Mouse (Mus musculus): ENCODE measurements around the gene Gm49405.
A peak's percentile ranks its signal among the peaks of the same experiment; 100 is the strongest.
"Not testable (repeated sequence)": the region's sequence is repeated elsewhere in the genome, so short reads cannot be mapped to it uniquely, and the experiment has no call there.

Gene Gm49405

DNA sequence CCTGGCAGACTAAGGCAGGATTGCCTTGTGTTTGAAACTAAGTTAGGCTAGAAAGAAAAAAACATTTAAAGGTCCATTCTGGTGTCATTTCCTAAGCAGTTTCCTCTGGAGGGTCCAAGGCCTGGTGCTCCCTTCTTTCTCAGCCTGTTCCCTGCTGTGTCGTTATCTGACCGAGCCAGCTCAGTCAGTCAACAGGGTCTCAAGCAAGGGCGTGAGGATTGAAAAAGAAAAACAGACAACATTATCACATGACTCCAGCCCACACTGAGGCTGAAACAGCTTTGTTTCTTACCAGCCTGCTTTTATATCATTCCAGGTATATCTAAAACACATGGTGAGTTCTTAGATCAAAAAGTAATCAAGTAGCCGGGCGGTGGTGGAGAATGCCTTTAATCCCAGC, 15.2 kb downstream of the Gm49405 start:
- no peak for DNase-seq

DNA sequence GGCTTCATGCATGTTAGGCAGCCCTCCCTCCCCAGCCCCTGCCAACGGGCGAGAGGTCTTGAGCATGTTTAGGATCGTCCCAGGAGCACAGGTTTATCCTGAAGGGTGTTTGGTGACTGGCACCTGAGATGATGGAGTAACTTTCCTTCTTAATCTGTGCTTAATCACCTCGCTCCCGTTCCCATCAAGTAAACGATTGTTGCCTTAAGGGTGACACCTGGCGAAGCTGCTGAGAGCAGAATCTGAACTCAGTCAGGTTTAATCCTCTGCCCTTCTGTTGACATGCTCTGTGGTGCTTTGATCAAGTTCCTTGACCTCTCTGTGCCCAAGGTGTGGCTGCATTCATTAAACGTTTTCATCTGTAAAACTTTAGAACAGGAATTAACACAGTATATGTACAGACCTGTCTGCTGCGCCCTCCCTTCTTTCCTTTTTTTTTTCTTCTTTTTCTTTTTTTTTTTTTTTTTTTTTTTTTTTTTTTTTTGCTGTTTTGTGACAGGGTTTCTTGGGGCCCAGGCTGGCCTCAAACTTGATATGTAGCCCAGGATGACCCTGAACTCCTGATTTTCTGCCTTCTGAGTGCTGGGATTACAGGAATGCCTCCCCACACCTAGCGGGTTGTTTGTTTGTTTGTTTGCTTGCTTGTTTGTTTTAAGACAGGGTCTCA, 17.6 kb downstream of the Gm49405 start:
- no peak for DNase-seq

DNA sequence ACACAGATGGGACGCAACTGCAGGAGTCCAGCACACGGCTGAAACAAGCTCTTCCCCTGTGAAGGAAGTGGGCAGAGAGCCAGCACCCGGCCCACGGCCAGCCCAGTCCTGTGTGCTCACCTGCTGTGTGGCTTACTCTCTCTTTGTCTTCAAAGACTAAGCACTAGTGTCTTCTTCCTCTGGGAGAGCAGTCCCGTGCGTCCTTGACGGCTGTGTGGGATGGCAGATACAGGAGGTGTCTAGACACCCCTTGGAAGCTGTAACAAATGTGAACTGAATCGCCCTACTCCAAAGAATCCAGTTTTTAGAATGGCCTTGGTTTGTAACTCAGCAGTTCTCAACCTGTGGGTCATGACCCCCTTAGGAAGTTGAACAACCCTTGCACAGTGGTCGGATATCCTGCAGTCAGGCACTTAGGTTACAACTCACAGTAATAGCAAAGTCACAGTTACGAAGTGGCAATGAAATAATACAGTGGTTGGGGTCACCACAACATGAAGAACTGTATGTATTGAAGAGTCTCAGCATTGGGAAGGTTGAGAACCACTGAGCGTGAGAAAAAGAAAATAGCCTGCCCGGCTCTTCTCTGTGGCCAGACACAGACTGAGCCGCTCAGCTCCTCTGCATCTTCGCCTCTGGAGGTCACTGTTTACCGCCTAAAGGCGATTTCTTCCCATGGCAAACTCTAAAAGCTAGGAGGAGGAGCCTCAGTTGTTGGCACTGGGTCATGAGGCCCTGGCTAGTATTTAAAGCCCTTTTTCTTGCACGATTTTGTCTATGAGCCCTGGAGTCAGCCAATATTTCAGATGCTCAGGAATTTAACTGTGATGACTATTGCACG, 18.5 kb downstream of the Gm49405 start:
- peak; percentile 83 to 87 for DNase-seq

DNA sequence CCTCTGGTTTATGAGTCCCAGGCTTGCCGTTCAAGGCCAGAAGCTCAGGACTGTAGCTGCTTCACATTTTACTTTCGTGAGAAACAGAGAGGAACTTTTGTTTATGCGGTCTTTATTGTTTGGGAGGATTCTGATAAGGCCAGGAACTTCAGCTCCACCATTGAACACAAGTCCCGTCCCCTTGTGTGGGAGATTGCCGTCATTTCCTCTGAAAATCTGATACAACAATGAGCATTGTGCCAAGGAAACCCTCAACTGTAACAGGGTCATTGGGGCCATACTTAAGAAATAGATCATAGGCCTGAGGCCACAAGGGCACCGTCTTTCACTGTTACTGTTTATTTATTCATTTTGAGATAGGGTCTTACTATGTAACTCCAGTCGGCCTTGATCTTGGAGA, 22.8 kb downstream of the Gm49405 start:
- DNase-seq, result no peak

DNA sequence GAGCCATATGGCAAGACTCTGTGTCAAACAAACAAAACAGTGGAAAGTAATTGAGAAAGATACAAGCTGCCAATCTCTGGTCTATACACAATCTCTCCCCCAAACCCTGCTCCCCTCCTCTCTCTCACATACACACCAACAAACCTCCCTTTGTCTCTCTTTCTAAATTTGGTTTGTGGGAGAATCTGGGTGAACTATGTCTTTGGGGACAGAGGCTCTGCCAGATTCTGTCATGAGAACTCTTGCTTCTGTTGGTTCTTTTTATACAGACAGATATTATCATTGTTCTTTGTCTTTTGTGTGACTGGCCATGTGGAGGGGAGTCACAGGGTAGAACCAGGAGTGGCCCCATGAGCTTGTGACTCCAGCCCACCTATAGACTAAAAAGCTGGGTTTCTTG, 27.1 kb downstream of the Gm49405 start:
- no peak for DNase-seq

DNA sequence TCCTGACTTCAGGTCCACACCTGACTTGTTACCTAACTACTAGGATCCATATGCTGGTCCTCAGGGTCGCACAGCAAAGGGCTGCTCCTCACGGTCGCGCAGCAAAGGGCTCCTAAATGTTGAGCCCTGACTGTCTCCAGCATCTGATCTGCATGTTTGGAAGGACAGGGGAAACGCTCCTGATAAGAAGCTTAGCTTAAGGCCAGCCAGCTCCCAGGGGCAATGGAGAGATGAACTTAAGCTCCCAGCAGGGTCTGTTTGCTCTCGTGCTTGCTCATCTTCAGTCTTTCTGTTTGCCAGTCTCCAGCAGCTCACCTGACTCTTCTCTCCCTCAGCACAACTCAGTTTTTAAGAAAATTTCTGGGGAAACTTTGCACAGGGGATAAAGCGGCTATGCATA, 32.2 kb downstream of the Gm49405 start:
- DNase-seq, result no peak

DNA sequence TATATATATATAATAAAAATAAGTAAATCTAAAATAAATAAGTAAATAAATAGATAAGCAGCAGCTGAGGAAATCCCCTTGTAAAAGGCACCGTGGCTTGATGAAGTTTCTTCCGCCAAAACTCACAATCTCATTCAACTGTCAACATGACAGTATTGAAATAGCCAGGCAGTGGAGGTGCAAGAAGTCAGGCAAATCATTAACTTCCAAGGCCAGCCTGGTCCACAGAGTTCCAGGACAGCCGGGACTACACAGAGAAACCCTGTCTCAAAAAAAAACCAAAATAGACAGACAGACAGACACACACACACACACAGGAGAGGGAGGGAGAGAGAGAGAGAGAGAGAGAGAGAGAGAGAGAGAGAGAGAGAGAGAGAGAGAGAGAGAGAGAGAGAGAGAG, 32.9 kb downstream of the Gm49405 start:
- DNase-seq, result no peak

DNA sequence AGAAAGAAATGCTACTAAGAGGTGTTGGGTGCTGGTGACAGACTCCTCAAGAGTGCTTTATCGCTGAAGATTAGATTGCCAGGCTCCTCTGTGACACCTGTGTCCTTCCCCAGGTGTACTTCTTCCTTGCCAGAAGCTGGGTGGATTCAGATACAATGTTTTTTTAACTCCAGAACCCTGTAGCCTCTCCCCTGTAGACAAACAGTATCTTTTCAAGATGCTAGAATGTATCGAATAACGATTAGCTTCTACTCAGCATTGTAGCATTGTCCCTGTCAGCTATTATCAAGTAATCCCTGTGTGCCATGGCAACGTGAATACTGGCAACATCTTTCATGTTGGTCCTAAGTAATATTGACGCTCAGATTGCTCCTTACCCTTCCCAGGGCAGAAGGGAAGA, 33.3 kb downstream of the Gm49405 start:
- no peak for DNase-seq

DNA sequence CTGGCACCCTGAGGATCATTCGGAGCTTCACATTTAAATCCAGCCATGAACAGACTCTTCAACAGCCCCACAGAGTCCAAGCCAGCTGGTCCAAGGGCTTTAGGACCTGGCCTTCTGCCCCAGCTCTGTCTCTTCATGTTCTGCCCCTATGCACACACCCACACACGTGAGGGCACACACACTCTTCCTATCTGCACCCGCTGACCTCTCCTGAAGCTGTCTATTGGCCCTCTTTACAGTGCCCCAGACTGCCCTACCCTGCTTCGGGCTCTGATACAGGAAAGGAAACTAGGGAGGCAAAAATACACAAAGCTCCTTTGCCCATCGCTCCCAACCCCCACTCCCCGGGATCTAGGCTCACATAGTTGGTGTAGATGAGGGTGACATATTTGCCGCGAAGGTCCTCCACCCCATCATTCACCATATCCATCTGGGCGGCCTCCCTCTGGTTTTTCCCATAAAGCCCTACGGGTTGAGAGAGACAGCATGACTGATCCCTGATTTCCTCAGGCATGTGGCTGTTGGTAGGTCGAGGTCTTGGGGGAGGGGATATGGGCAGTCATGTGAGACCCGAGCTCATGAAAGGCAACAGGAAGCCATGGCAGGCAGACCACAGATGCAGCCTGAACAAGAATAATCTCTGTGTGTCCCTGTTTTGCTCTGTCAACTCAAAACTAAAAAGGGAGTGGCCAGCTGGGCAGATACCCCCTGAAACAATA, 36.1 kb downstream of the Gm49405 start:
- no peak for DNase-seq

DNA sequence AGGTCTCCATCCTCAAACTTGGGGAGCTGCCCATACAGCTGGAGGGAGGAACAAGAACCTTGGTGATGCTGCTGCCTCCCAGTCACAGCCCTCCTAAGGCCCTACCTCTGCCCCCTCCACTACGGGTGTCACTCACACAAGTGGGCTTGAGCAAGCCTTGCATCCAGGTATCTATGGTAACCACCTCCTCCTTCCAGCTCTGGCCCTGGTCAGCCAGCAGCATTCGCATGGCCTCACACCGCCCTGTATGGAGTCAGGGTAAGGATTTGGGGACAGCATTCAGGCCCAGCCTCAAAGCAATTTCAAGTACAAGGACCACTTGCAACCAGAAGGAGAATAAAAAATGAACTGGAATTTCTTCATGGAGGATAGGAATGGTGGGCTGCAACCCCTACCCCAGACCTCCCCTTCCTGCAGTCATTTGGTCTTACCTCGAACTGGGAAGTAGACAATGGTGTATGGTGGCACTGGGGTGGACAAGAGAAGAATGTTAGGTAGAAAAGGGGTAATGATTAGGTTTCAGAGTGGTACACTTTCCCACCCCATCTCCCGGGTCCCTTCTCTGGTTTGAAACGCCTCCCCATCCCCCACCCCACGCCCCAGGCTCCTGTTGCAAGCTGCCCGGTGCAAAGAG, 36.8 kb downstream of the Gm49405 start:
- not testable (repeated sequence) for DNase-seq

DNA sequence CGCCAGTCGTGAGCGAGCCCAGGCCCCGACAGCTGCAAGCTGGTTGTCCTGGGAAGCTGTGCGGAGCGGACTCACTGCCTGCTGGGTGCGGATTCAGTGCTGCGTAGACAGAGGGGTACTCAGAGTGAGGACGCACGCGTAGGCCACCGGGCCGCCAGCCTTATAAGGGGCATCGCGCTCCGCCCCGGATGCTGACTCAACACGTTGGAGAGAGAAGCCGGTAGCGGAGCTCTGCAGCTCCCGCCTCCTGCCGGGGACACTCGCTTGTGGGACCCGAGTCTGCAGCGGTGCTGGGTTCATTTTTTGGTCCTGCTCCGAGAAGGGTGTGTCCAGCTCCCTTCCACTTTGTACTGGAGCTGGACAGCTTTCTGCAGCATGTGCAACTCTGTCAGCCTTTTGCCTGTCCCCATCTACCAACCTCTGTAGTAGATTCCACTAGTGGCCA, 37.4 kb downstream of the Gm49405 start, which contains the start of gene Gstp1:
Gene Gstp1, minus strand, starts transcription at position 198 of the 445 bp plus-strand sequence.
- DNase-seq, result peak; percentile 74 to 80

DNA sequence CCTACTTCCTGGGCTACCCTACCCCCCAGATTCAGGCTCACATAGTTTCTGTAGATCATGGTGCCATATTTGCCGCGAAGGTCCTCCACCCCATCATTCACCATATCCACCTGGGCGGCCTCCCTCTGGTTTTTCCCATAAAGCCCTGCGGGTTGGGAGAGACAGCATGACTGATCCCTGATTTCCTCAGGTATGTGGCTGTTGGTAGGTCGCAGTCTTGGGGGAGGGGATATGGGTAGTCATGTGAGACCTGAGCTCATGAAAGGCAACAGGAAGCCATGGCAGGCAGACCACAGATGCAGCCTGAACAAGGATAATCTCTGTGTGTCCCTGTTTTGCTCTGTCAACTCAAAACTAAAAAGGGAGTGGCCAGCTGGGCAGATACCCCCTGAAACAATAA, 40.5 kb downstream of the Gm49405 start:
- not testable (repeated sequence) for DNase-seq

DNA sequence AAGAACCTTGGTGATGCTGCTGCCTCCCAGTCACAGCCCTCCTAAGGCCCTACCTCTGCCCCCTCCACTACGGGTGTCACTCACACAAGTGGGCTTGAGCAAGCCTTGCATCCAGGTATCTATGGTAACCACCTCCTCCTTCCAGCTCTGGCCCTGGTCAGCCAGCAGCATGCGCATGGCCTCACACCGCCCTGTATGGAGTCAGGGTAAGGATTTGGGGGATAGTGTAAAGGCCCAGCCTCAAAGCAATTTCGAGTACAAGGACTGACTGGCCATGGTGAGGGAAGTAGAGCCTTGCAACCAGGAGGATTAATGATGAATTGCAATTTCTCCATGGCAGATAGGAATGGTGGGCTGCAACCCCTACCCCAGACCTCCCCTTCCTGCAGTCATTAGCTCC, 41.1 kb downstream of the Gm49405 start:
- not testable (repeated sequence) for DNase-seq

DNA sequence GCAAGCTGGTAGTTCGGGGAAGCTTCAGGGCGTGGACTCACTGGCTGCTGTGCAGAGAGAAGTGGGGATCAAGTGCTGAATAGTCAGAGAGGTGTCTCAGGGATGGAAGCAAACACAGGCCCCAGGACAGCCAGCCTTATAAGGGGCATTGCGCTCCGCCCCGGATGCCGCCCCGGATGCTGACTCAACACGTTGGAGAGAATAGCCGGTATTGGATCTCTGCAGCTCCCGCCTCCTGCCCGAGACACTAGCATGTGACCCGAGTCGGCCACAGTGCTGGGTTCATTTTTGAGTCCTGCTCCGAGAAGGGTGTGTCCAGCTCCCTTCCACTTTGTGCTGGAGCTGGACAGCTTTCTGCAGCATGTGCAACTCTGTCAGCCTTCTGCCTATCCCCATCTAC, 41.7 kb downstream of the Gm49405 start:
- DNase-seq, result no peak

DNA sequence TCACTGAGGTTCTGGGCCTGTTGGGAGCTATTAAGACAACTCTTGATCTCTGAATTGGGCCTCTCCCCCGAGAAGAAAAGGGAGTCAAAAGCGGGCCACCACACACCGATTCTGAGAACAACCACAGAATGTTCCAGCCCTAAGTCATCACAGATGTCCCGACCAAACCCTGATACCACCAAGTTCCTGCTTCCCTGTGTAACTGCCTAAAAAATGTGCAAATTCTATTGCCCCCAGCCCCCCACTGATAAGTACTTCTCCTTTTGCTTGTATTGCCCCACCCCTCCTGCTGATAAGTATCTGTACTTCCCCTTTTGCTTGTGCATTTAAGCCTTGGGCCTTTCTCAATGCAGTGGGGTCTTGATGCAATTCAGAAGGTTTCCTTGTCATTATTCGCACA, 43.7 kb downstream of the Gm49405 start:
- DNase-seq, result not testable (repeated sequence)

DNA sequence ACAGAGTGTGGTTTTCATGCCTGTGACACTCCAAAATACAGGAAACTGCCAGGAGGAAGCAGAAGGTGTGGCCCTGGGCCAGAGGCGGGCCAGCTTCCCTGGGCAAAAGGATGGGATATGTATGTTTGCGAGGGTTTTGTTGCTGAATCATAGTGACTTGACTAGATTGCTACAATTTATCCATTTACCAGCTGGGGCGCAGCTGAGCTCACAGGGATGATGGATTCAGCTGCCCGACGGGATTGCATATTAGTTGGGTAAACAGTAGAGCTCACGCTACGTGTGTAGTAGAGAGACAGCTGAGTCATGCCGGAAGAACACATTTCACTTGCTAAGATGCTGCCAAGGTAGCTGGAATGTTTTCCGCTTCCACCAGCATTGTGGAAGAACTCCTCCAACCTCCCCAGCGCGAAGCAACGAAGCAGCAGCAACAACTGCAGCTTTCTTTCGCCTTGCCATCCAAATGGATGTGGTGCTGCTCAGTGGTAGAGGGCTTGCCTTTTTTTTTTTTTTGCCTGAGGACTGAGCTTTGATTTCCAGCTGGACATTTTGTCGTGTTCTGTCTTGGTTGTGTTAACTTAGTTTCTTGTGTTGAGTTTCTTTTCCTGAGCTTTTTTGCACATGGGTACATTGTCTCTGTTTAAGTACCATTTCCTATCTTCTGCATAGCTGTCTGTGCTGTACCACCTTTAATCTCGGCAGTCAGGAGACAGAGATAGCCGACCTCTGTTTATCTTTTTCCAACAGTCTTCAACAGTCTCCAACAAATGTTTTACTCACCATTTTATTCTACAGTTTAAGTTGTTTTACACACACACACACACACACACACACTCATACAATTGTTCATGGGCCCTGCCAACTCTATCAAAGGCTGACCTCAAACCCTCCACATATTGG, 45.8 kb downstream of the Gm49405 start, which contains the start of gene Gstp2:
Gene Gstp2, minus strand, starts transcription at position 58 of the 900 bp plus-strand sequence.
- DNase-seq, result peak; percentile 80 to 85

DNA sequence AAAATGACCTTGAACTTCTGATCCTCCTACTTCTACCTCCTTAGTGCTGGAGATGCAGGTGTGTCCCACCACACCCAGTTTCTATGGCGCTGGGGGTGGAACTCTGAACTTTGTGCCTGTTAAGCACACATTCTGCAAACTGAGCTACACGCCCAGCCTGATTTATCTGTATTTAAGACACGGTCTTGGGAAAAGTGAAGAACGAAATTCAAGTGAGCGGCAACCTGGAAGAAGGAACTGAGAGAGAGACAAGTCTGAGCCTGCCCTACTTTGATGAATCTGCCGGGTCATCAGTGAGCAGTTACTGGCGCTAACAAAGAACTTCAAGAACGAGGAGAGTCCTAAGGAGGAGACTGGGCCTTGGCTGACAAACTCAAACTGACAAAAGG, 46.4 kb downstream of the Gm49405 start:
- no peak for DNase-seq

DNA sequence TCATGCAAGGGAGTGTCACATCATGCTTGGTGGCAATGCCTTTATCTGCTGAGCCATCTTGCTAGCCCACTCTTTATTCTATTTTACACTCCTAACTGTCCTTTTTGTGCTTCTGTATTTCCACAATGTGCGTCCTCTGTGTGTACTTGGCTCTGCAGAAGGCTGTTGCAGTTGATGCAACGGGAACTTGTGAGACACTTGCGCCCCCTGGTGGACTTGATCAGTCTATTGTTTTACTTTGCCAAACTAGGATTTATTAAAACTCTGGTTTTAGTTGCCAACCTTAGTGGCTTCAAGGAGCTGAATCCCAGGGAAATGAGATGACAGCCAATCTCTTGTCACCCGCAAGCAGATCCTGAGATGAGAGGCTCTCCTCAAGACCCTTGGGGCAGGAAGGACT, 47.4 kb downstream of the Gm49405 start:
- DNase-seq, result peak; percentile 87 to 89

DNA sequence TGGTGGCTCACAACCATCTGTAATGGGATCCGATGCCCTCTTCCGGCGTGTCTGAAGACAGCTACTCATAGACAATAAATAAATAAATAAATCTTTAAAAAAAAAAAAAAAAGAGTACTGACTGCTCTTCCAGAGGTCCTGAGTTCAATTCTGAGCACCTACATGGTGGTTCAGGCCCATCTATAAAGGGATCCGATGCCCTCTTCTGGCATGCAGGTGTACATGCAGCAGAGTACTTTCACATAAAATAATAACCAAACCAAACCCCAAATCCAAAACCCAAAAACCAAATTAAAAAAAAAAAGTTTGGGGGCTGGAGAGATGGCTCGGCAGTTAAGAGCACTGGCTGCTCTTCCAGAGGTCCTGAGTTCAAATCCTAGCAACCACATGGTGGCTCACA, 48.6 kb downstream of the Gm49405 start:
- DNase-seq, result not testable (repeated sequence)

DNA sequence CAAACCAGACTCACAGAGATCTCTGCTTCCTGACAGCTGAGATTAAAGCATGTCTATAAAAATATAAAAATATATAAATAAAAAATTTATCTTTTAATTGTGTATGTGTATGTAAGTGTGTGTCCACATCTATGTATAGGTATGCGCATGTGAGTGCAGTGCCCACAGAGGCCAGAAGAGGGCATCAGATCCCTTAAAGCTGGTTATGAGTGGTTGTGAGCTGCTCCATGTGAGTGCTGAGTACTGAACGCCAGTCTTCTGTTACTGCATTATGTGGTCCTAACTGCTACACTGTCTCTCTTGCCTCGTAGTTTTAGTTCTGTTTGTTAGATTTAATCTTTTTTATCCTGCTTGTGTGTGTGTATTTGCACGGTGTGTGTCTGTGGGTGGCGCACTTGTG, 50.6 kb downstream of the Gm49405 start:
- DNase-seq, result no peak

DNA sequence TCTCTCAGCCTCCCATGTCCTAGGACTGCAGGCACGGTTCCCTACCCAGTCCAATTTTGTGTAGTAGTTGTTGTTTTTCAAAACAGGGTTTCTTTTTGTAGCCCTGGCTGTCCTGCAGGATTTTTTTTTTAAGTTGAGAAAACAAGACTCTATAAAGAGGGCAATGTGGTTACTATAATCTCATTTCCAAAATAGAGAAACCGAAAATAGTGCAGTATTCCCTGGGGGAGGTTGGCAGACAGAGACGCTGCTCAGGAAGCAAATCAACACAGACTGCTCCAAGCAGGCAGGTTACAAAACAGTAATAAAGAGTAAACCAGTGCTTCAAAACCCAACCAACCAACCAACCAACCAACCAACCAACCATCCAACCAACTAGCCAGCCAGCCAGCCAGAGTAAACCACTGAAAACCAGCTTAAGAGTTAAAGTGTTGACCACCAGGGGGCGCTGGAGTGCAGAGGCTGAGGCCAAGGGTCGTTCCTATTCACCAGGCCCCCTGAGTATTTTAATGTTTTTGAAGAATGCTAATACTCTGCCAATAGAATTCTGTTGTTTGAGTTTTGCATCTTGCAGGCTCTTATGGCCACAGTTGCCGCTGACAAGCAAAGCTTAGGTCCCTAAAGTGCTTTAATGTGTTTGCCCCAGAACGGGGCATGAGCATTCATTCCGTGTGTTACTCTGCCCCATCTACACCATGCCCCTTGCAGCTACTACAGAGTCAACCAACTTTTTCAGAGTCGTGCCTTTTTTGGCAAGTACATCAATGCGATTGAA, 51.5 kb downstream of the Gm49405 start:
- DNase-seq, result peak; percentile 75 to 78
